Mouse (Mus musculus) c-Kit-negative CD71-positive TER-119-positive erythroid progenitor cells, embryonic 14.5 days (primary cell): ENCODE measurements around the gene Pafah2.

ENCODE experiments used
- DNase-seq: peaks from one replicate; pipeline ENCODE4 v3.0.0-alpha.2; 2013; ENCODE audit warnings: low read depth, low spot score

Pafah2 gene

GRCm38 (mm10) chr4:134461252-134461651 is 65.1 kb downstream of the Pafah2 start:
- no peak for DNase-seq

GRCm38 (mm10) chr4:134465789-134466188 is 69.7 kb downstream of the Pafah2 start:
- no peak for DNase-seq

- no peak for DNase-seq
Measured at GRCm38 (mm10) chr4:134466381-134467262, 70.5 kb downstream of the Pafah2 start.

GRCm38 (mm10) chr4:134467435-134468214 is 71.5 kb downstream of the Pafah2 start:
- no peak for DNase-seq

- DNase-seq, result peak; percentile 85
Measured at GRCm38 (mm10) chr4:134468215-134468575, 72.1 kb downstream of the Pafah2 start, which contains the start of gene Stmn1. TSS of gene Stmn1 (plus strand) at chr4:134468320.

- peak; percentile 93 for DNase-seq
Measured at GRCm38 (mm10) chr4:134468578-134469266, 72.6 kb downstream of the Pafah2 start.

- DNase-seq, result no peak
Measured at GRCm38 (mm10) chr4:134469341-134469796, 73.2 kb downstream of the Pafah2 start.

GRCm38 (mm10) chr4:134469985-134470384 is 73.9 kb downstream of the Pafah2 start:
- no peak for DNase-seq

GRCm38 (mm10) chr4:134471469-134471868 is 75.3 kb downstream of the Pafah2 start:
- no peak for DNase-seq

- no peak for DNase-seq
Measured at GRCm38 (mm10) chr4:134473764-134474163, 77.6 kb downstream of the Pafah2 start.

GRCm38 (mm10) chr4:134474240-134474639 is 78.1 kb downstream of the Pafah2 start:
- DNase-seq, result no peak

GRCm38 (mm10) chr4:134476899-134477298 is 80.8 kb downstream of the Pafah2 start:
- no peak for DNase-seq
